Mouse (Mus musculus) adrenal gland (tissue): ENCODE results near the gene Slc22a15.

Experiments
- intact Hi-C: fragments of 180-260 bp; cut with DNase I; formaldehyde crosslinking; loops from one replicate; pipeline ENCODE4 v1.15.1; 2025

Gene Slc22a15

GRCm38 (mm10) chr3:101873061-101873675 is 51.1 kb downstream of the Slc22a15 start:
- intact Hi-C loops = no loop called here

GRCm38 (mm10) chr3:101871951-101872350 is 52.3 kb downstream of the Slc22a15 start:
- intact Hi-C loops = no loop called here

- intact Hi-C loops = no loop called here
Measured at GRCm38 (mm10) chr3:101867001-101867421, 57.2 kb downstream of the Slc22a15 start.

GRCm38 (mm10) chr3:101861856-101862255 is 62.4 kb downstream of the Slc22a15 start:
- intact Hi-C loops = no loop called here

- intact Hi-C loops = no loop called here
Measured at GRCm38 (mm10) chr3:101860151-101860550, 64.1 kb downstream of the Slc22a15 start.

GRCm38 (mm10) chr3:101859740-101860139 is 64.5 kb downstream of the Slc22a15 start:
- intact Hi-C loops = no loop called here

GRCm38 (mm10) chr3:101854075-101854474 is 70.2 kb downstream of the Slc22a15 start:
- intact Hi-C loops = no loop called here

- intact Hi-C loops = no loop called here
Measured at GRCm38 (mm10) chr3:101851363-101851762, 72.9 kb downstream of the Slc22a15 start.

GRCm38 (mm10) chr3:101848816-101849215 is 75.4 kb downstream of the Slc22a15 start, which contains the start of gene Mab21l3:
Mab21l3 (minus strand) TSS chr3:101848959.
- intact Hi-C loops = no loop called here

GRCm38 (mm10) chr3:101846096-101846495 is 78.2 kb downstream of the Slc22a15 start:
- intact Hi-C loops = no loop called here

GRCm38 (mm10) chr3:101842372-101843094 is 81.7 kb downstream of the Slc22a15 start:
- intact Hi-C loops = no loop called here

GRCm38 (mm10) chr3:101839327-101839726 is 84.9 kb downstream of the Slc22a15 start:
- intact Hi-C loops = no loop called here

- intact Hi-C loops = no loop called here
Measured at GRCm38 (mm10) chr3:101836971-101837370, 87.3 kb downstream of the Slc22a15 start.

GRCm38 (mm10) chr3:101836532-101836931 is 87.7 kb downstream of the Slc22a15 start:
- intact Hi-C loops = no loop called here

- intact Hi-C loops = no loop called here
Measured at GRCm38 (mm10) chr3:101836045-101836444, 88.2 kb downstream of the Slc22a15 start.

- intact Hi-C loops = no loop called here
Measured at GRCm38 (mm10) chr3:101831189-101831858, 92.9 kb downstream of the Slc22a15 start.

- intact Hi-C loops = no loop called here
Measured at GRCm38 (mm10) chr3:101829881-101830616, 94.2 kb downstream of the Slc22a15 start.

- intact Hi-C loops = no loop called here
Measured at GRCm38 (mm10) chr3:101828595-101828994, 95.7 kb downstream of the Slc22a15 start.

GRCm38 (mm10) chr3:101827220-101827715 is 97.0 kb downstream of the Slc22a15 start:
- intact Hi-C loops = no loop called here

GRCm38 (mm10) chr3:101824338-101824737 is 99.9 kb downstream of the Slc22a15 start:
- intact Hi-C loops = no loop called here

- intact Hi-C loops = no loop called here
Measured at GRCm38 (mm10) chr3:101822052-101822451, 102.2 kb downstream of the Slc22a15 start.
